Mouse (Mus musculus) heart, postnatal 0 days (tissue): Measurements from ENCODE around the gene Cd3e. TPM values are rescaled to one million over a fixed set of nuclear protein-coding genes. Genes with fewer than 3 reads are reported as not detected.
A peak's percentile ranks its signal among the peaks of the same experiment; 100 is the strongest.
"Not testable (repeated sequence)": the region's sequence is repeated elsewhere in the genome, so short reads cannot be mapped to it uniquely, and the experiment has no call there.

ENCODE experiments used
- ATAC-seq: fragments of 200-750 bp; cut with Nextera tagmentation; 2 replicates; pipeline ENCODE4 v1.8.0; 2017; ENCODE audit warnings: low read depth, moderate number of reproducible peaks, moderate library complexity; ENCODE audit not compliant: insufficient read depth
- DNase-seq: peaks from one replicate; pipeline ENCODE4 v3.0.0-alpha.2; 2016; ENCODE audit warnings: low spot score
- H3K27ac ChIP-seq: fragments of 300-500 bp; sonication (generic); 2 replicates; pipeline ENCODE4 v1.5.1; 2014; ENCODE audit warnings: low read depth, mild to moderate bottlenecking
- H3K27me3 ChIP-seq: fragments of 300-500 bp; sonication (generic); 2 replicates; pipeline ENCODE4 v1.6.1; 2014; ENCODE audit warnings: low read length, mixed read lengths; ENCODE audit not compliant: control insufficient read depth, insufficient read depth
- H3K36me3 ChIP-seq: fragments of 300-500 bp; sonication (generic); replicated peaks from 2 replicates; pipeline ENCODE4 v1.6.1; 2014; ENCODE audit warnings: low read length, mixed read lengths; ENCODE audit not compliant: control insufficient read depth, insufficient read depth
- H3K4me1 ChIP-seq: fragments of 300-500 bp; sonication (generic); 2 replicates; pipeline ENCODE4 v1.6.1; 2014; ENCODE audit warnings: antibody characterized with exemption; ENCODE audit not compliant: control insufficient read depth, insufficient read depth
- H3K4me2 ChIP-seq: fragments of 300-500 bp; sonication (generic); 2 replicates; pipeline ENCODE4 v1.6.1; 2014; ENCODE audit warnings: low read depth, mild to moderate bottlenecking, low read length, moderate library complexity
- H3K4me3 ChIP-seq: fragments of 300-500 bp; sonication (generic); 2 replicates; pipeline ENCODE4 v1.5.1; 2014; ENCODE audit warnings: low read depth, low read length
- H3K9ac ChIP-seq: fragments of 300-500 bp; sonication (generic); replicated peaks from 2 replicates; pipeline ENCODE4 v1.6.1; 2014; ENCODE audit warnings: low read depth, low read length, mixed read lengths
- H3K9me3 ChIP-seq: fragments of 300-500 bp; sonication (generic); replicated peaks from 2 replicates; pipeline ENCODE4 v1.6.1; 2016; ENCODE audit warnings: low read length; ENCODE audit not compliant: control insufficient read depth
- CTCF ChIP-seq: IDR thresholded peaks from 2 replicates; pipeline ENCODE4 v1.5.1; 2016; ENCODE audit warnings: antibody characterized with exemption, control low read depth, low read depth
- EP300 ChIP-seq: IDR thresholded peaks from 2 replicates; pipeline ENCODE4 v1.6.1; 2016; ENCODE audit warnings: antibody characterized with exemption, low read depth
- WGBS: fragments of 180-500 bp; shearing (Covaris S2); extraction: QIAGEN DNeasy Blood & Tissue Kit; methylation state at CpG from one replicate; pipeline ENCODE4 v1.1.7; 2014; 5-methylcytosine and 5-hydroxymethylcytosine counted together
- polyA plus RNA-seq: library from polyadenylated mRNA; unstranded; fragments of >200 nt; fragmentation: Nextera tagmentation; extraction: Ambion mirVana; gene quantifications from 2 replicates; pipeline ENCODE4 v1.2.1, GENCODE M21; 2015
- total RNA-seq: library from RNA; depleted of rRNA; stranded (reverse); fragments of >200 nt; gene quantifications from 2 replicates; pipeline ENCODE4 v1.2.3, GENCODE M21; 2014; ENCODE audit warnings: low replicate concordance

Gene Cd3e
- total and polyA plus RNA-seq, 2 experiments from 2014 or later, result 0.14 TPM; not detected in 1

GRCm38 (mm10) chr9:44979806-44980205 is 29.6 kb downstream of the Cd3e start:
- no peak for DNase-seq
- no peaks in the 10 kb centered on the region for H3K9me3 ChIP-seq
- H3K4me1 ChIP-seq, result no peaks in the 10 kb centered on the region
- no peak for ATAC-seq
- no peaks in the 10 kb centered on the region for H3K27me3 ChIP-seq
- TF ChIP-seq EP300, result no peak
- no peak for TF ChIP-seq CTCF
- H3K9ac ChIP-seq, result no peak overlapping the region
- H3K27ac ChIP-seq, result no peak overlapping the region
- WGBS, result 67% methylated on average over 7 of the region's 7 CpGs
- H3K36me3 ChIP-seq, result no peaks in the 10 kb centered on the region
- H3K4me2 ChIP-seq, result no peak overlapping the region; the same call in 1 of the 2 replicates
- peak overlapping the region; percentile 12; the same call in 1 of the 2 replicates for H3K4me3 ChIP-seq

DNA sequence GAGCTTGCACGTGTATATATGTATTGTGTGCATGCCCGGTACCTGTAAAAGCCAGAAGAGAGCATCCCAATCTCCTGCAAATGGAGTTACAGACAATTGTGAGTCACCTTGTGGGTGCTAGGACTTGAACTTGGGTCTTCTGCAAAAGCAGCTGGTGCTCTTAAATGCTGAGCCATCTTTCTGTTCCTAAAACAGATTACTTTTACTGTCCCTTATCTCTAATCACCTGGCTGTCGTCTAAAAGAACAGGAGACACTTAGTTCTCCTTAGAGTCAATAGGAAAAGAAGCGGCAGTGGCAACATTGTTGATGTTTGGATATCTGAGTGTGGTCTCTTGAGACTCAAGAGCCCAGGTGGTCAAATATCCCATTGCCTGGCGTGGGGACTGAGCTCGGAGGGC is 31.6 kb downstream of the Cd3e start:
- no peak overlapping the region for H3K9ac ChIP-seq
- H3K9me3 ChIP-seq, result no peaks in the 10 kb centered on the region
- H3K27ac ChIP-seq, result no peak overlapping the region
- peaks cover 9% of the 10 kb centered on the region; the same call in 1 of the 2 replicates for H3K27me3 ChIP-seq
- 47% methylated on average over 6 of the region's 6 CpGs for WGBS
- H3K4me3 ChIP-seq, result no peak overlapping the region; the same call in 1 of the 2 replicates
- no peak for TF ChIP-seq CTCF
- TF ChIP-seq EP300, result no peak
- no peak for ATAC-seq
- H3K36me3 ChIP-seq, result no peaks in the 10 kb centered on the region
- H3K4me2 ChIP-seq, result peak overlapping the region; percentile 24; the same call in 1 of the 2 replicates
- no peaks in the 10 kb centered on the region for H3K4me1 ChIP-seq
- DNase-seq, result no peak

- H3K9me3 ChIP-seq, result no peaks in the 10 kb centered on the region
- no peak for TF ChIP-seq EP300
- TF ChIP-seq CTCF, result 0 out of 2 replicates have a peak, but pooled peaks have one; percentile 18
- H3K9ac ChIP-seq, result no peak overlapping the region
- H3K27me3 ChIP-seq, result peaks cover 14% of the 10 kb centered on the region; the same call in 1 of the 2 replicates
- ATAC-seq (no peak), DNase-seq (no peak)
- no peak overlapping the region for H3K27ac ChIP-seq
- no peaks in the 10 kb centered on the region for H3K4me1 ChIP-seq
- no peak overlapping the region for H3K4me3 ChIP-seq
- H3K36me3 ChIP-seq, result no peaks in the 10 kb centered on the region
- no peak overlapping the region for H3K4me2 ChIP-seq
- 50% methylated on average over 1 of the region's 1 CpGs for WGBS
Measured at GRCm38 (mm10) chr9:44969450-44969849, 40.0 kb downstream of the Cd3e start.

- not testable (repeated sequence) for DNase-seq, H3K27ac ChIP-seq, H3K4me1 ChIP-seq, ATAC-seq, H3K36me3 ChIP-seq, H3K9ac ChIP-seq, H3K4me3 ChIP-seq, H3K9me3 ChIP-seq, H3K27me3 ChIP-seq, H3K4me2 ChIP-seq
- 77% methylated on average over 5 of the region's 5 CpGs for WGBS
Measured at GRCm38 (mm10) chr9:44967763-44968162, 41.7 kb downstream of the Cd3e start.

GRCm38 (mm10) chr9:44966815-44967242 is 42.6 kb downstream of the Cd3e start:
- no peak overlapping the region for H3K9ac ChIP-seq
- H3K27me3 ChIP-seq, result 0 out of 2 replicates have a peak, but pooled peaks cover 5% of the 10 kb centered on the region
- no peak overlapping the region for H3K4me3 ChIP-seq
- 0 out of 2 replicates have a peak, but pooled peaks cover 2% of the 10 kb centered on the region for H3K36me3 ChIP-seq
- H3K4me2 ChIP-seq, result no peak overlapping the region
- H3K4me1 ChIP-seq, result no peaks in the 10 kb centered on the region
- TF ChIP-seq CTCF (peak; percentile 85), EP300 (no peak)
- H3K27ac ChIP-seq, result no peak overlapping the region
- 18% methylated on average over 3 of the region's 3 CpGs for WGBS
- peak; percentile 77 for DNase-seq
- no peaks in the 10 kb centered on the region for H3K9me3 ChIP-seq
- ATAC-seq, result no peak

- H3K9ac ChIP-seq, result peak overlapping the region; percentile 84; the same call in 1 of the 2 replicates
- H3K36me3 ChIP-seq, result peaks cover 11% of the 10 kb centered on the region
- no peaks in the 10 kb centered on the region for H3K9me3 ChIP-seq
- H3K27ac ChIP-seq, result peak overlapping the region; percentile 78
- H3K27me3 ChIP-seq, result 0 out of 2 replicates have a peak, but pooled peaks cover 5% of the 10 kb centered on the region
- H3K4me2 ChIP-seq, result peak overlapping the region; percentile 88
- no peaks in the 10 kb centered on the region for H3K4me1 ChIP-seq
- ATAC-seq (no peak; the same call in 1 of the 2 replicates), DNase-seq (no peak)
- H3K4me3 ChIP-seq, result peak overlapping the region; percentile 91
- TF ChIP-seq EP300 (no peak), CTCF (no peak)
- 15% methylated on average over 10 of the region's 10 CpGs for WGBS
Measured at GRCm38 (mm10) chr9:44965833-44966466, 43.5 kb downstream of the Cd3e start.
